Mouse (Mus musculus) liver, adult 2 months (tissue): ENCODE results near the gene S100a5. TPM values are rescaled to one million over a fixed set of nuclear protein-coding genes. Genes with fewer than 3 reads are reported as not detected.

Experiments
- DNase-seq: peaks from one replicate; pipeline ENCODE4 v3.0.0-alpha.2; 2011; ENCODE audit warnings: low read depth, low spot score; ENCODE audit errors: extremely low read depth
- H3K27ac ChIP-seq: fragments of 200-500 bp; replicated peaks from 2 replicates; pipeline ENCODE4 v1.5.1; 2012; ENCODE audit warnings: low read depth, mild to moderate bottlenecking, control low read depth, inconsistent platforms, low read length; ENCODE audit not compliant: insufficient read depth
- H3K27me3 ChIP-seq: fragments of 200-500 bp; 2 replicates; pipeline ENCODE4 v1.6.1; 2012; ENCODE audit warnings: mild to moderate bottlenecking, moderate library complexity, low read length, inconsistent platforms; ENCODE audit not compliant: control insufficient read depth, insufficient read depth
- H3K36me3 ChIP-seq: fragments of 200-500 bp; 2 replicates; pipeline ENCODE4 v1.6.1; 2012; ENCODE audit warnings: low read length, inconsistent platforms; ENCODE audit not compliant: control insufficient read depth, insufficient read depth
- H3K4me1 ChIP-seq: fragments of 200-500 bp; 2 replicates; pipeline ENCODE4 v1.6.1; 2011; ENCODE audit warnings: low read length; ENCODE audit not compliant: control insufficient read depth, insufficient read depth
- H3K4me3 ChIP-seq: fragments of 200-500 bp; 2 replicates; pipeline ENCODE4 v1.5.1; 2011; ENCODE audit warnings: low read depth, mild to moderate bottlenecking, control low read depth, low read length, moderate library complexity; ENCODE audit not compliant: insufficient read depth
- H3K79me2 ChIP-seq: fragments of 200-500 bp; 2 replicates; pipeline ENCODE4 v1.6.1; 2012; ENCODE audit warnings: inconsistent platforms, mild to moderate bottlenecking, low read length, moderate library complexity; ENCODE audit not compliant: control insufficient read depth, insufficient read depth
- H3K9ac ChIP-seq: fragments of 200-500 bp; 2 replicates; pipeline ENCODE4 v1.6.1; 2012; ENCODE audit warnings: low read depth, mild to moderate bottlenecking, control low read depth, inconsistent platforms, low read length
- CTCF ChIP-seq: fragments of 200-500 bp; IDR thresholded peaks from 2 replicates; pipeline ENCODE4 v1.5.1; 2011; ENCODE audit warnings: low read depth, low read length, control low read depth
- POLR2A ChIP-seq: fragments of 200-500 bp; IDR thresholded peaks from 2 replicates; pipeline ENCODE4 v1.6.1; 2011; ENCODE audit warnings: low read length, control low read depth; ENCODE audit not compliant: insufficient read depth; ENCODE audit errors: extremely low read depth
- WGBS: fragments of 180-500 bp; shearing (Covaris S2); methylation state at CpG from one replicate; pipeline ENCODE4 v1.1.7; 2018; 5-methylcytosine and 5-hydroxymethylcytosine counted together
- polyA plus RNA-seq: library from polyadenylated mRNA; depleted of rRNA; stranded (reverse); fragments of >200 nt; gene quantifications from 2 replicates; pipeline ENCODE4 v1.2.3, GENCODE M21; 2012
- total RNA-seq: library from RNA; depleted of rRNA; stranded (reverse); fragments of >200 nt; gene quantifications from 2 replicates; pipeline ENCODE4 v1.2.3, GENCODE M21; 2014

The S100a5 gene
- total and polyA plus RNA-seq, 2 experiments = not detected

DNA sequence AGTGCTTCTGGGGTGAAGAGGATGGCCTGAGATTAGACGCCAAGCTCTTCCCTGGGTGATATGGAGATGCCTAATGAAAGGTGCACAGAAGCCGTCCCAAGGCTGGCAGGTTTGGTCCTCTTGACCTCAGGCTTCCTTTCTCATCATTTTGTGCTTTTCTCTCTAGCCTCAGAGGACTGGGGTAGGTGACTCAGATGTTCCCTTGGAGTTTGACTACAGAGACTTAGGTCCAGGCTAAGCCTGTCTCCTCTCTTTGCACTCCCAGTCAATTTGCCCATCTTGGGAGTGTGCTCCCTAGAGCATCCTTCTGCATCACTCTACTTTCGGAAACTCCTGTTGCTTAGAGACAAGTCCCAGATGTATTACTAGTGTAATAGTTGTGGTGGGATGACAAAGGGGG lies 962 bp upstream of the S100a5 start:
- H3K4me3 ChIP-seq = no peak overlapping the region
- H3K36me3 ChIP-seq = no peaks in the 10 kb centered on the region
- no peaks in the 10 kb centered on the region for H3K4me1 ChIP-seq
- H3K79me2 ChIP-seq = no peaks in the 10 kb centered on the region
- TF ChIP-seq POLR2A (no peak), CTCF (no peak)
- no peak for DNase-seq
- H3K27me3 ChIP-seq = no peaks in the 10 kb centered on the region
- H3K27ac ChIP-seq = no peak overlapping the region
- 76% methylated on average over 3 of the region's 3 CpGs for WGBS
- H3K9ac ChIP-seq = no peak overlapping the region

DNA sequence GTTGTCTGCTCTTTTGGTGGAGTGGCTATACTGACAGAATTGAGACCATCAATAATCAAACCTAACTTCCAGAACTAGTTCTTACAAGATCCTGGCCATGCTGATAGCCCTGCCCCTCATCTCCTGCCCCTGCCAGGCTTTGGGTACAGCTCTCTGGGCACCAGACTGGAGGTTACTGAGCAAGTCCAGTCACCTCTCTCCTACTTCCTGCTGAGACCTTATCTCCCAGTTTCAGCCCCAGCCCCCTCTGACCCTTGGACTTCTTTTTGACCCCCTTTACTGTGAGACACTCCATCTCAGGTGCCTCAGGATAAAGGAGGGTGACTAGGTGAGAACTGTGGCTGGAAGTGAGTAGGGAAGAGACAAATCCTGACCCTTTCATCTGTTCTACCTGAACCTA lies 779 bp downstream of the S100a5 start:
- TF ChIP-seq CTCF (no peak), POLR2A (no peak)
- H3K4me3 ChIP-seq = no peak overlapping the region
- no peaks in the 10 kb centered on the region for H3K36me3 ChIP-seq
- DNase-seq = no peak
- H3K79me2 ChIP-seq = no peaks in the 10 kb centered on the region
- no peaks in the 10 kb centered on the region for H3K4me1 ChIP-seq
- no peak overlapping the region for H3K9ac ChIP-seq
- H3K27ac ChIP-seq = no peak overlapping the region
- no peaks in the 10 kb centered on the region for H3K27me3 ChIP-seq

DNA sequence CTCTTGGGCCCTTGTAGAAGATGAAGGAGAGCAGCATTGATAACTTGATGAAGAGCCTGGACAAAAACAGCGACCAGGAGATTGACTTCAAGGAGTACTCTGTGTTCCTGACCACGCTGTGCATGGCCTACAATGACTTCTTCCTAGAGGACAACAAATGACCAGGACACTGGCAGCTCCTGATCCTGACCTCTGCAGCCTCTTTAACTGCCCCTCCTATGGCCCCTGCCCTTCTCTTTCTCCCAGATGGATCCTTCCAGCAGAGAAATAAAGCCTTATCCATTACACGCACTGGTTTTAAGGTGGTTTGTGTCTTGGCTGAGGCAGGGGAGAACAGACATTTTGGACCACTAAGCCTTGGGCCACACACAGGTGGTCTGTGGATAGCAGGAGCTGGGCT lies 3.2 kb downstream of the S100a5 start:
- WGBS = 89% methylated on average over 3 of the region's 3 CpGs
- Histone ChIP-seq H3K4me3 (no peak overlapping the region), H3K36me3 (no peaks in the 10 kb centered on the region), H3K4me1 (no peaks in the 10 kb centered on the region), H3K79me2 (no peaks in the 10 kb centered on the region), H3K9ac (no peak overlapping the region), H3K27ac (no peak overlapping the region), H3K27me3 (no peaks in the 10 kb centered on the region)
- DNase-seq = no peak
- TF ChIP-seq CTCF (no peak), POLR2A (no peak)

GRCm38 (mm10) chr3:90612061-90612460 lies 3.7 kb downstream of the S100a5 start:
- Histone ChIP-seq H3K9ac (no peak overlapping the region), H3K4me3 (no peak overlapping the region), H3K27me3 (no peaks in the 10 kb centered on the region), H3K79me2 (no peaks in the 10 kb centered on the region), H3K27ac (no peak overlapping the region), H3K36me3 (no peaks in the 10 kb centered on the region), H3K4me1 (no peaks in the 10 kb centered on the region)
- TF ChIP-seq POLR2A = no peak
- no peak for TF ChIP-seq CTCF
- no peak for DNase-seq
- 58% methylated on average over 4 of the region's 4 CpGs for WGBS

GRCm38 (mm10) chr3:90612728-90613291 lies 4.5 kb downstream of the S100a5 start, which contains the start of gene S100a6:
S100a6 (plus strand) TSS chr3:90612882.
- no peaks in the 10 kb centered on the region for H3K36me3 ChIP-seq
- DNase-seq = no peak
- no peaks in the 10 kb centered on the region for H3K79me2 ChIP-seq
- no peaks in the 10 kb centered on the region for H3K27me3 ChIP-seq
- no peaks in the 10 kb centered on the region for H3K4me1 ChIP-seq
- no peak within 1 kb of the TSS for H3K27ac ChIP-seq
- peak within 1 kb of the TSS; percentile 36 for H3K4me3 ChIP-seq
- H3K9ac ChIP-seq = no peak within 1 kb of the TSS
- WGBS = 3% methylated on average over 23 of the region's 23 CpGs
- TF ChIP-seq POLR2A (no peak), CTCF (peak; percentile 65)

- Histone ChIP-seq H3K27me3 (no peaks in the 10 kb centered on the region), H3K27ac (no peak overlapping the region), H3K79me2 (no peaks in the 10 kb centered on the region), H3K4me1 (no peaks in the 10 kb centered on the region), H3K36me3 (no peaks in the 10 kb centered on the region), H3K9ac (no peak overlapping the region), H3K4me3 (no peak overlapping the region; the same call in 1 of the 2 replicates)
- no peak for DNase-seq
- 61% methylated on average over 7 of the region's 7 CpGs for WGBS
- TF ChIP-seq CTCF (no peak), POLR2A (no peak)
Measured at GRCm38 (mm10) chr3:90613461-90614147, 5.3 kb downstream of the S100a5 start.
